Mouse (Mus musculus) T-helper 1 cell (primary cell): ENCODE measurements around the gene C1ql4.
"Not testable (repeated sequence)": the region's sequence is repeated elsewhere in the genome, so short reads cannot be mapped to it uniquely, and the experiment has no call there.

ENCODE experiments used
- in situ Hi-C: fragments of 300-600 bp; cut with MboI, MseI; formaldehyde crosslinking; loops from one replicate; pipeline ENCODE4 v1.15.1; 2025; ENCODE audit warnings: high pct_unique_total_duplicates

The C1ql4 gene

GRCm38 (mm10) chr15:99098493-99098861, 10.9 kb upstream of the C1ql4 start:
- in situ Hi-C loops: no loop called here

DNA sequence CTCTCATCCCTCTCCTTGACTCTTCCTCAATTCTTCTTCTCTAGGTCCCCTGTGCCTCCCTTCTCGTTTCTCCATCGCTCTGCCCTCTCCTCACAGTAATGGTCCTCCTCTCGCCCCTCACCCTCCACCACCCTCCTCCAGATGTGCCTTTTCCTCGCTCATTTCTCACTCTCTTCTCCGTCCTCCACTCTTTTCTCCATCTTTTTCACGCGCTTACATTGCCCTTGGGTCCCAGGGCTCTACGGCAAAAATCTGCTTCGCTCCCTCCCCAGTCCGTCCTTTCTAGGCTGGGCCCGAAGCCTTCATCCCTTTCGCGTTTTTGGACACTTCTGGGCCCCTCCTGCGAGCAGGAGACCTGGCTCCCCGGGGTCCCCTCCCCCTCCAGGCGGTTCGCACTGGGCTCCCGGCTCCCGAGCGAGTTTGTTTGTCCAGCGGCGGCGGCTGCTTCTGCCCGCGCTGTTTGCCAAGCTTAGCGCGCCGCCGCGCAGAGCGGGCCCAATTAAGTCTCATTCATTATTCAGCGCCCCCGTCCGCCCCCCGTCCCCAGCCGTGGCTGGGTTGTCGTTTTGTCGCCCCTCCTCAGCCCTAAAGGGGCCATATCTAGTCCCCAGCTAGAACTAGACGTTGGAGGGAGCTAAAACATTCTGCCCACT, 10.3 kb upstream of the C1ql4 start:
- in situ Hi-C loops: no loop called here

GRCm38 (mm10) chr15:99096831-99097500, 9.3 kb upstream of the C1ql4 start:
- in situ Hi-C loops: no loop called here

DNA sequence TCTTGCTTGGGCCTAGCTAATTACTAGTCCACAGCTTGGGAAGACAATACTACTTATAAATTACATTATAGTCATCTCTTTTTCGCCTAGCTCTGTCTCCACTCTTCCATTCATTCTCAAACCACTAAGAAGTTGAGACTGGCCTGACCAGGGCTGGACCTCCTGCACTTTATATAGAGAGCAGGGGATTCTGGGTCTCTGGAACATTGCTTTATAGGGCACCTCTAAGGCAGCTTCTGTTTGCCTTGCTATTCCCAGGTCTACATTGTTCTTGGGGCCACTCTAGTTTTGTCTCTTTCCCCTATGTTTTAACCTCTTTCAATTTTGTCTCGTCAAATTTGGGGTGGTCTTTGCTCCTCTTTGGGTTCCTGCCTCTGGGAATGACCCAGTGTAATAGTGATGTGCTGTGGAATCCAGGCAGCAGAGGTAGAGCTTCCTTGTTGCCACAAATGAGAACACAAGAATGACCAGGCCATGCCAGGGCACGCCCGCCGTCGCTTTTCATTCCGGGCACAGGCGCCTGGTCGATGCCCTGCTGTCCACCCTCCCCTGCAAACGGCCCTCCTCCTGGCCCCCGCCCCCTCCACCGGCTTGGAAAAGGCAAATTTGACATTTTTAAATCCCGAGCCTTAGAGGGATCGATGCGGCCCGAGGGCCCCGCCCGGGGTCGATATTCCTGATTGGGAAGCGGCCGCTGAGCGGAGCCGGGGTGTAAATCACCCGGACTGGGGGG, 8.6 kb upstream of the C1ql4 start:
- in situ Hi-C loops: no loop called here

DNA sequence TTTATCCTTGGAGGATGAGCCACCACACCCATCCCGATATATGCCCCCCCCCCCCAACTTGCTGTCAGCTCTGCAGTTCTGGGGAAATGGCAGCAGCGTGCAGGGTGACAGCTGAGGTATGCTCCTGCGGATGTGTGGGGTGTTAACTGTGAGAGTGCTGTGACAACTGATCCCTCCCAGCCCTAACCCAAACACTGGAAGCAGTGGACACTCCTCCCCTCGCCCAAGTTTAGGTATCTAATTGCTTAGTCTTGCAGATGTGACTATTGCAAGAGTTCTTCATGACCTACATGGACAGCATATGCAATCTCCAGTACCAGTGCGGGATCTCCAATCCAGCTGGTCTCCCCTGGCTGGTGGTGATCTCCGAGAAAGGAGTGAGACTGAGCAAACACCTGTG, 7.7 kb upstream of the C1ql4 start:
- in situ Hi-C loops: no loop called here

DNA sequence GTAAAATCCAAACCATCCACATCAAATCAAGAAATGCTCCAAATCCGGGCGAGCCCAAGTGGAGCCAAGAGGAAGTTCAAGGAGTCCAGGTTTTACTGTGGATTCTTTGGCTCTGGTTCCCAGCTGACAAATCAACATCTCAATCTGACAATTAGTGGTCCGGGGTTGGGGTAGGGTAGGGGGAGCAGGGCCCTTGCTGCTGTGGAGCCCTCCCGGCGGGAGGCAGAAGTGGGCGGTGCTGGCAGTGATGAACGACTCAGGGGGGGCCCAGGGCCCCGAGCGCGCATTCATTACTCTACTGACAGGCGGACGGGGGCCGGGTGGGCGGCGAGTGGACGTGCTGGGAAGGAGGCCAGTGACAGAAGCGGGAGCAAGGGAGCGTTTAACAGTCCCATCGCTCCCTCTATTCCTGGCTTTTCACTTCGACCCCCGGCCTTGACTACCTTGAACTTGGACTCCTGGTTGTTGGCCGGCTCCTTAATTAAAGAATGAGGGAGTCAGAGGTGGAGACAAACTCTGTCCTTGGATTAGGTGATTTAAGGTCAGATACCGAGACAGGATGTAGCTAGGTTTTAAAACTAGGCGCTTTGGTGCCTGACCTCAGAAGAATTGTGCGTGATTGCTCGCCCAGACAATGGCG, 7.1 kb upstream of the C1ql4 start:
- in situ Hi-C loops: no loop called here

- in situ Hi-C loops: no loop called here
Observed at GRCm38 (mm10) chr15:99093291-99094258, 6.0 kb upstream of the C1ql4 start.

- in situ Hi-C loops: no loop called here
Observed at GRCm38 (mm10) chr15:99092870-99093269, 5.3 kb upstream of the C1ql4 start, which contains the start of gene Dnajc22. Gene Dnajc22 (plus strand): TSS chr15:99093170.

DNA sequence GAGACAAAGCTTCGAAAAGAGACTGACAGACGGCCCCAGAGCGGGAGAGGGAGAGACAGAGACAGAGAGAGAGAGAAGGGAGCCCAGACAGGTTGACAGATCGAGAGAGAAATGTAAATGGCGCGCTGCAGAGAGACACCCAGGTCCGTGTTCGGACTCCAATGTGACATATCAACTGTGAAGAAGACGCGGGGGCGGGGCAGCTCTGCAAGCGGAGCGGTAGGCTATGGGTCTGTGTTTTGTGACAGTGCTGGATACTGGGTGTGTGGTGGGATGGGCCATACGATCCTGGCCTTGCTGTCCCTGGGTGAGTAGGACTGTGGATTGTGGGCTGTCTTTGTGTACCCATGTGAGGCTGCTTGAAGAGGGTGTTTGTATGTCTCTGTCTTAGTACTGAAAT, 1.5 kb upstream of the C1ql4 start:
- in situ Hi-C loops: no loop called here

GRCm38 (mm10) chr15:99088292-99088691, 675 bp upstream of the C1ql4 start:
- in situ Hi-C loops: no loop called here

- in situ Hi-C loops: no loop called here
Observed at GRCm38 (mm10) chr15:99085997-99086396, 1.6 kb downstream of the C1ql4 start.

- in situ Hi-C loops: no loop called here
Observed at GRCm38 (mm10) chr15:99084618-99085017, 3.0 kb downstream of the C1ql4 start.

GRCm38 (mm10) chr15:99083867-99084557, 3.6 kb downstream of the C1ql4 start:
- in situ Hi-C loops: no loop called here

DNA sequence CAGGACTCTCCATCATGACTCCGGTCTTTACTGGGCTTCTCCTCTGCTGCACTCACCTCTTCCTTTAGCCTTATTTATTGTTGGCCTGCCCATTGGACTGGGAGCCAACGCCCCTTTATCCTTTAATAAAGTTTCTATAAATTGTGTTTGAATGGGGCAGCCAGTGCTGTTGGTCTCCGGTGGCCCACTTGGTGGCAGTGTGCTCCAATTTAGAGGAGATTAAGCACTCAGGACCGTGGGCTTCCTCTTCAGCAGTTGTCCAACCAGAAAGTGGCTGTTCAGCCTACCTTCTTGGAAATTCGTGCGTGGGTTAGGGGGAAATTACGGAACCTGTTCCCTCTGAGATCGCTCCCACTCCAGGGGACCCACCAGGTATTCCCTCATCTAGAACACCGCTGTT, 4.4 kb downstream of the C1ql4 start:
- in situ Hi-C loops: no loop called here

DNA sequence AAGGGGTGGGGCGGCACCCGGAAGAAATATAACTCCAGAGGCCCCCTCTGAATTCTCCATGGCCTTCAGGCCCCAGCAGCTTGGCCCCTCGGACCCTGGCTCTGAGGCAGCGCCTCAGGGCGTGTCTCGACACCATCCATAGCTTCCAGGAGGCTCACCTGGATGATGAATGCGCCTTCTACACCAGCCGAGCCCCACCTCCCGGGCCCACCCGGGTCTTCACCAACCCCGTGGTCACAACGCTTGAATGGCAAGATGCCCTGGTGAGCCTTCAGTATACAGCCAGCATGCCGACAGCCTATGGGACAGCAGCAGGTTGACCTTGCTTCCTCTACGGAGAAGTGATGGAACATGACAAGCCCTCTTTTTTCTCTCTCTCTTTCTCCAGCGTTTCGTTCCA, 4.8 kb downstream of the C1ql4 start:
- in situ Hi-C loops: no loop called here

GRCm38 (mm10) chr15:99082322-99082721, 5.3 kb downstream of the C1ql4 start:
- in situ Hi-C loops: no loop called here

DNA sequence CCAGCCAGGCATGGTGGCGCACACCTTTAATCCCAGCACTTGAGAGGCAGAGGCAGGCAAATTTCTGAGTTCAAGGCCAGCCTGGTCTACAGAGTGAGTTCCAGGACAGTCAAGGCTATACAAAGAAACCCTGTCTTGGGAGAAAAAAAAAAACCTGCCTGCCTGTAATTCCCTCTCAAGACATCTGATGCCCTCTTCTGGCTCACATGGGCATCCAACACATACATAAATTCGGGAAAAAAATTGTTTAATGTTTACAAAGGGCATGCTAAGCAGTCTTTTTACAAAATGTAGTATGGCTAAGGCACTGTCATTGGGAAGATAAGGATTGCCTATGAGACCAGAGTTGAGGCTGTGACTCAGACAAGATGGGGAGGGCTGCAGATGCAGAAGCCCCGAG, 7.8 kb downstream of the C1ql4 start:
- in situ Hi-C loops: no loop called here

GRCm38 (mm10) chr15:99078181-99078910, 9.3 kb downstream of the C1ql4 start:
- in situ Hi-C loops: no loop called here

DNA sequence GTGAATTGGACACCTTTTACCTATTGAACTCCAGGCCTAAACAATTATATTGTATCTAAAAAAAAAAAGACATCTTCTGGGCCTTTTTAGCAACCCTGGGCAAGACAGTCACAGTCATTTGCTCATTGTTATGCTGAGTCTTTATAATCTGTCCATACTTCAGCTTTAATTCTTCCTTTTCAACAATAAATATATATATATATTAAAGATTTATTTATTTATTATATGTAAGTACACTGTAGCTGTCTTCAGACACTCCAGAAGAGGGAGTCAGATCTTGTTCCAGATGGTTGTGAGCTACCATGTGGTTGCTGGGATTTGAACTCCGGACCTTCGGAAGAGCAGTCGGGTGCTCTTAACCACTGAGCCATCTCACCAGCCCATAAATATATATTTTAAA, 11.6 kb downstream of the C1ql4 start:
- in situ Hi-C loops: not testable (repeated sequence)
